Mouse (Mus musculus) spleen, adult 2 months (tissue): ENCODE data around the gene Dennd5b. TPM values are rescaled to one million over a fixed set of nuclear protein-coding genes. Genes with fewer than 3 reads are reported as not detected.
A peak's percentile ranks its signal among the peaks of the same experiment; 100 is the strongest.

Experiments
- DNase-seq, 2 experiments: peaks; one replicate each; pipeline versions ENCODE4 v3.0.0 to v3.0.0-alpha.2; 2012 to 2021; ENCODE audit warnings: low spot score in 2 of 2, low read depth in 1 of 2
- H3K27ac ChIP-seq: fragments of 200-500 bp; 2 replicates; pipeline ENCODE4 v1.5.1; 2012; ENCODE audit warnings: low read length, inconsistent platforms; ENCODE audit not compliant: insufficient read depth
- H3K27me3 ChIP-seq: fragments of 200-500 bp; 2 replicates; pipeline ENCODE4 v1.6.1; 2012; ENCODE audit warnings: mild to moderate bottlenecking, moderate library complexity, low read length, inconsistent platforms; ENCODE audit not compliant: control insufficient read depth, insufficient read depth
- H3K36me3 ChIP-seq: fragments of 200-500 bp; 2 replicates; pipeline ENCODE4 v1.6.1; 2012; ENCODE audit warnings: mild to moderate bottlenecking, low read length, inconsistent platforms; ENCODE audit not compliant: control insufficient read depth, insufficient read depth
- H3K4me1 ChIP-seq: fragments of 200-500 bp; 2 replicates; pipeline ENCODE4 v1.6.1; 2011; ENCODE audit warnings: inconsistent platforms; ENCODE audit not compliant: control insufficient read depth, insufficient read depth, insufficient read length
- H3K4me3 ChIP-seq: fragments of 200-500 bp; 2 replicates; pipeline ENCODE4 v1.5.1; 2011; ENCODE audit warnings: mild to moderate bottlenecking, inconsistent platforms; ENCODE audit not compliant: insufficient read depth, insufficient read length; ENCODE audit errors: extremely low read depth
- CTCF ChIP-seq: fragments of 200-500 bp; IDR thresholded peaks from 2 replicates; pipeline ENCODE4 v1.5.1; 2011; ENCODE audit warnings: mild to moderate bottlenecking, inconsistent platforms; ENCODE audit not compliant: insufficient read depth, insufficient read length, insufficient replicate concordance; ENCODE audit errors: extremely low read depth
- POLR2A ChIP-seq: fragments of 200-500 bp; IDR thresholded peaks from 2 replicates; pipeline ENCODE4 v1.6.1; 2011; ENCODE audit warnings: low read depth, low read length, inconsistent platforms
- WGBS: fragments of 180-500 bp; shearing (Covaris S2); methylation state at CpG from one replicate; pipeline ENCODE4 v1.1.7; 2018; 5-methylcytosine and 5-hydroxymethylcytosine counted together
- polyA plus RNA-seq: library from polyadenylated mRNA; depleted of rRNA; stranded (reverse); fragments of >200 nt; gene quantifications from 2 replicates; pipeline ENCODE4 v1.2.3, GENCODE M21; 2012

Dennd5b gene
- polyA plus RNA-seq, 1 experiment: 5.1 TPM

DNA sequence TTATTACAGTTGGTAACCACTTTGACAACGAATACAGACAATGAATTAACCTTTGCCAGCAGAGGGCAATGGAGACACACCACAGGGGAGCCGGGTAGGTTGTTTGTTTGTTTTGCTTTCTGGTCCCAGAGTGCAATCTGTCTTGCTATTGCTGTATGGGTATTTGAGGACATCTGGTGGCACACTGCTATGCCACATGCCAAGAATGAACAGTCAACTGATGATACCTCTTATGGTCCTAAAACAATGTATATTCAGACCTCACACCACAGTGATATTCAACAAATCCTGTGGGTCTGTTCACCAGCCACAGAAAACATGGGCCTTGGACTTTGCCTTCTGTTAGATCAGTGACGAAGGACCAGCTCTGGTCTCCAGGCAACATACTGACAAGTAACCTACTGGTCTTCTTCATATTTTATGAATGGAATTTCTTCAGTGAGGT is 43.5 kb downstream of the Dennd5b start:
- Histone ChIP-seq H3K4me1 (no peaks in the 10 kb centered on the region), H3K27ac (no peak overlapping the region), H3K27me3 (no peaks in the 10 kb centered on the region), H3K4me3 (no peak overlapping the region), H3K36me3 (no peaks in the 10 kb centered on the region; the same call in 1 of the 2 replicates)
- WGBS: 44% methylated on average over 3 of the region's 3 CpGs
- peak; percentile 22 to 27 for DNase-seq
- TF ChIP-seq CTCF (peak; percentile 49; the same call in 1 of the 2 replicates), POLR2A (no peak)

- no peaks in the 10 kb centered on the region for H3K4me1 ChIP-seq
- no peak overlapping the region for H3K27ac ChIP-seq
- DNase-seq: no peak
- no peak for TF ChIP-seq CTCF
- TF ChIP-seq POLR2A: no peak
- H3K4me3 ChIP-seq: no peak overlapping the region
- H3K36me3 ChIP-seq: no peaks in the 10 kb centered on the region; the same call in 1 of the 2 replicates
- H3K27me3 ChIP-seq: no peaks in the 10 kb centered on the region
- 65% methylated on average over 2 of the region's 2 CpGs for WGBS
Measured at GRCm38 (mm10) chr6:149054780-149055179, 46.7 kb downstream of the Dennd5b start.

DNA sequence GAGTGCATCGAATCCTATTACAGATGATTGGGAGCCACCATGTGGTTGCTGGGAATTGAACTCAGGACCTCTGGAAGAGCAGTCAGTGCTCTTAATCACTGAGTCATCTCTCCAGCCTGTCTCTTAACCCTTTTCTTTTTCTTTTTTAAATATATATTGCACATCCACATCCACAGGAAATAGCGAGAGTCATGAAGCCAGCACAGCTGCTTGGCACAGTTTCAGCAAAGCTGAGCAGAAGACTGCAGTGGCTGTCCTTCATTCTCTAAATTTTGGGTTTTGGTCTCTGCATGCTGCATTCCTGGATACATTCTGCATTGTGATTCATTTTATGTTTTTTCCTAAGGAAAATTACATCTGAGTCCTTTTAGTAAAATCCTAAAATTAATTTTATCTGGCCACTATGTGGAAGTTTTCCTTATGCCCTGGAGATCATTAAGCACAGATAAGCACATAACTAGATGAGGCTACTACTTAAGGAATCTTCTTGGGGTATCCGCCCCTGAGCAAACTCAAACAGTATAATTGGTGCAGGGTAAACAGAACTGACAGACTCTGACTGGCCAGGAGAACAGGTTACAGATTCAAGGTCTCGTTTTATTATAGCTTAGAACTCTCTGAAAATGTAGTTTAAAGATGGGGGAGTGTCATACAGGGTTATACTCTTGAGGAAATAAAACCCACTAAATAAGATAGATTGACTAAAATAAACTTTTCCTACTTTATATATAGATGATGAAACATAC is 50.3 kb downstream of the Dennd5b start:
- H3K27ac ChIP-seq: no peak overlapping the region
- H3K36me3 ChIP-seq: no peaks in the 10 kb centered on the region; the same call in 1 of the 2 replicates
- WGBS: 75% methylated on average over 4 of the region's 4 CpGs
- no peak for DNase-seq
- H3K27me3 ChIP-seq: no peaks in the 10 kb centered on the region
- H3K4me3 ChIP-seq: no peak overlapping the region
- no peaks in the 10 kb centered on the region for H3K4me1 ChIP-seq
- TF ChIP-seq POLR2A (no peak), CTCF (no peak)

GRCm38 (mm10) chr6:149040099-149040498 is 61.4 kb downstream of the Dennd5b start:
- H3K27ac ChIP-seq: 0 out of 2 replicates have a peak overlapping the region, but pooled peaks have one; percentile 51
- H3K27me3 ChIP-seq: no peaks in the 10 kb centered on the region
- no peaks in the 10 kb centered on the region; the same call in 1 of the 2 replicates for H3K4me1 ChIP-seq
- DNase-seq: peak in 1 of 2 experiments; percentile 18
- H3K36me3 ChIP-seq: peaks cover 4% of the 10 kb centered on the region
- peak overlapping the region; percentile 47; the same call in 1 of the 2 replicates for H3K4me3 ChIP-seq
- TF ChIP-seq CTCF (no peak), POLR2A (no peak)
- 56% methylated on average over 4 of the region's 4 CpGs for WGBS

DNA sequence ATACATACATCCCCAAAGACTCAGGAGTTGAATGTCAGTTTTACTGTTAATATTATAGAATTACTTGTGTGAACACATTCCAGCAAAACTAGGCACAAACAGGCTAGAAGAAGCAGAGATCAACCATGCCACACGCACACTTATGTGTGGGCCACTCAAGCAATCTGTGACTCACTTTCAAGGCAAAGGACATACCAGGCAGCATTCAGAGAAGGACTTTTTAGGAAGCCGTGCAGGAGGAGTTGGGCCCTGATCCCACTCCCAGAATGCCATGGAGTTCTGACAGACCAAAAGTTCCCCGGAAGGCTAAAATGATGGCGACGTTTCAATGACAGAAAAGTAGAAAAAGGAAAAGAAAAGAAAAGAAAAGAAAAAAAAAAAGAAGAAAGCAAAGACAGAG is 69.3 kb downstream of the Dennd5b start:
- H3K4me1 ChIP-seq: no peaks in the 10 kb centered on the region
- no peak overlapping the region for H3K27ac ChIP-seq
- H3K4me3 ChIP-seq: no peak overlapping the region
- H3K36me3 ChIP-seq: peaks cover 6% of the 10 kb centered on the region; the same call in 1 of the 2 replicates
- TF ChIP-seq POLR2A (no peak), CTCF (no peak)
- DNase-seq: no peak
- no peaks in the 10 kb centered on the region for H3K27me3 ChIP-seq
- WGBS: 90% methylated on average over 5 of the region's 5 CpGs

GRCm38 (mm10) chr6:149031377-149031776 is 70.1 kb downstream of the Dennd5b start:
- DNase-seq: no peak
- Histone ChIP-seq H3K4me3 (no peak overlapping the region), H3K27me3 (no peaks in the 10 kb centered on the region), H3K27ac (no peak overlapping the region), H3K4me1 (no peaks in the 10 kb centered on the region), H3K36me3 (peaks cover 6% of the 10 kb centered on the region; the same call in 1 of the 2 replicates)
- TF ChIP-seq CTCF (no peak), POLR2A (no peak)

GRCm38 (mm10) chr6:149018431-149018830 is 83.0 kb downstream of the Dennd5b start:
- no peak for TF ChIP-seq POLR2A
- TF ChIP-seq CTCF: no peak
- Histone ChIP-seq H3K4me1 (no peaks in the 10 kb centered on the region), H3K36me3 (peaks cover 13% of the 10 kb centered on the region; the same call in 1 of the 2 replicates), H3K27me3 (no peaks in the 10 kb centered on the region), H3K4me3 (no peak overlapping the region), H3K27ac (no peak overlapping the region)
- no peak for DNase-seq
- WGBS: 84% methylated on average over 5 of the region's 5 CpGs
